12 mouse cellular contexts compared by ENCODE assay signal in the genomic region with DNA sequence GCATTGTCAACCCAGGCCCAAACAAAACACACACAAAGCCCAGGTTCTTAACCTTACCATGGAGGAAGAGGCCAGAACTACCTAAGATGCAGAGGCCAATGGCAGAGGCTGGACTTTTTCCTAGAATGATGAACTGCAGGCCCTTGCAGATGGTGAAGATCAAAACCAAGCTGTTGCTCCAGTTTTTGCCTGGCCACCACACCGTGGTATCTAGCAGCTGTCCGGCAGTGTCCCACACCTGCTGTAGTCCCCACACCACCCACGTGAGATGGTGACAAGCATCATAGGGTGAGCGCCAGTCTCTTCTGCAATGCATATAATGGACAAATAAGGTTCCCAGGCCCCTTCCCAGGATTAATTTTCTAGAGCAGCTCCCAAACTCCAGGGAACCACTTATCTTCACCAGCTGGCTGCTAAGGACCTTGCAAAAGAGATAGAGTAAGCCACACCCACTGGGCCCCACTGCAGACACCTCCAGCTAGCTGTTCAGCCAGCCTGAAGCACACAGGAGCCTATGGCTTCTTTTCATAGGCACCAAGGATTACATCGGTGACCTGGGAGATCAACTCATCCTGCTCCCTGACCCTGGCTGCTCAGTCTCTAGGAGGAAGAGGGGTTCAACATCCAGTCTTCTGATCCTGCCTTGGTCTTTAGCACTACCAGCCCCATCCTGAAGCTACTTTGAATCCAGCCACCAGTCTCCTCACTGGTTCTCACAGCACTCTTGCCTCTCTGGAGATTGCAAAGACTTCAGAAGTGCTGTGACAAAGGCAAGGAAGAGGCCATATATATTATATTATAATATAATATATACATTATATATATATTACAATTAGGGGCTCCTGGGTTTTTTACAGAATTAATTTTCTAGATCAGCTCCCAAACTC. TPM values are rescaled to one million over a fixed set of nuclear protein-coding genes. Genes with fewer than 3 reads are reported as not detected.
DNase-seq lines count a peak whose midpoint lies in the region; ATAC-seq and TF ChIP-seq lines count a peak whose summit lies in the region.
"Had no signal": no experiment of that assay in that cellular context is flagged by ENCODE, and none has a peak within 500 bp of the region (broad histone marks: within the 10 kb centered on the region; RNA-seq: fewer than 3 reads in every experiment).

No protein-coding gene starts in this region.

- H3K4me3 ChIP-seq in lung, embryonic 14.5 days (ENCODE audit: low read depth, low read length): peak overlapping the region; percentile 1; the same call in 1 of the 2 replicates
- peak overlapping the region; percentile 51 for H3K4me3 ChIP-seq in bone marrow, adult 2 months (replicated peaks; ENCODE audit: control insufficient read depth, low read depth, low read length)
- peak overlapping the region; percentile 75 for H3K4me3 ChIP-seq in erythroblast, embryonic 14.5 days (replicated peaks)
- H3K4me3 ChIP-seq: forebrain, embryonic 15.5 days had no signal

- no peak for TF ChIP-seq POLR2A in bone marrow, adult 2 months (IDR thresholded peaks at IDR 0.05; ENCODE audit: borderline replicate concordance, control insufficient read depth, low read depth, low read length)

- no peak overlapping the region; the same call in 1 of the 2 replicates for H3K9ac ChIP-seq in lung, embryonic 14.5 days
- H3K9ac ChIP-seq: forebrain, embryonic 15.5 days had no signal

- no peak overlapping the region for H3K27ac ChIP-seq in lung, embryonic 14.5 days (ENCODE audit: low read depth)
- H3K27ac ChIP-seq in bone marrow, adult 2 months (ENCODE audit: control insufficient read depth, insufficient read depth, low read depth, low read length, poor library complexity): peak overlapping the region; percentile 65
- H3K27ac ChIP-seq: forebrain, embryonic 15.5 days had no signal

- H3K4me2 ChIP-seq in lung, embryonic 14.5 days: no peak overlapping the region
- H3K4me2 ChIP-seq: forebrain, embryonic 15.5 days had no signal

- no peak for TF ChIP-seq CTCF in lung, embryonic 14.5 days (IDR thresholded peaks at IDR 0.05; ENCODE audit: low read depth)
- TF ChIP-seq CTCF in bone marrow, adult 2 months (IDR thresholded peaks at IDR 0.05; ENCODE audit: control insufficient read depth, insufficient read depth, low read length): no peak

- H3K4me1 ChIP-seq in lung, embryonic 14.5 days (ENCODE audit: insufficient read depth): peaks cover 13% of the 10 kb centered on the region
- H3K4me1 ChIP-seq in bone marrow, adult 2 months (ENCODE audit: control insufficient read depth, insufficient read depth, low read length): peaks cover 5% of the 10 kb centered on the region
- H3K4me1 ChIP-seq in erythroblast, embryonic 14.5 days (ENCODE audit: control insufficient read depth): peaks cover 87% of the 10 kb centered on the region

- H3K36me3 ChIP-seq in lung, embryonic 14.5 days (ENCODE audit: insufficient read depth): no peaks in the 10 kb centered on the region
- H3K36me3 ChIP-seq in erythroblast, embryonic 14.5 days (ENCODE audit: control insufficient read depth): peaks cover 38% of the 10 kb centered on the region
- H3K36me3 ChIP-seq: forebrain, embryonic 15.5 days had no signal

- DNase-seq in lung, embryonic 14.5 days: peak; percentile 19
- no peak for DNase-seq in lung, postnatal 4 days
- no peak for DNase-seq in embryo, embryonic 9.5 days (ENCODE audit: extremely low spot score)
- DNase-seq: adrenal gland, postnatal 14 days; cerebellum, adult 18-20 months; gastrocnemius, postnatal 36 days; kidney, adult 2 months had no signal

- no peak for ATAC-seq in lung, embryonic 14.5 days (ENCODE audit: insufficient read depth)
- ATAC-seq in megakaryocyte-erythroid progenitor cell, adult 5-6 weeks (replicated peaks; ENCODE audit: low FRiP score, low TSS enrichment, poor library complexity, severe bottlenecking): peak; percentile 81
- ATAC-seq in monocyte, adult 5-6 weeks (replicated peaks; ENCODE audit: insufficient number of reproducible peaks, low FRiP score, low TSS enrichment, poor library complexity, severe bottlenecking): no peak
- ATAC-seq: forebrain, embryonic 15.5 days had no signal

- H3K9me3 ChIP-seq in lung, embryonic 14.5 days (ENCODE audit: low read depth, low read length): no peaks in the 10 kb centered on the region
- no peaks in the 10 kb centered on the region for H3K9me3 ChIP-seq in erythroblast, embryonic 14.5 days (ENCODE audit: control insufficient read depth, low read length)
- H3K9me3 ChIP-seq: forebrain, embryonic 15.5 days had no signal

- no peaks in the 10 kb centered on the region for H3K27me3 ChIP-seq in lung, embryonic 14.5 days (ENCODE audit: insufficient read depth, low read length)
- H3K27me3 ChIP-seq in erythroblast, embryonic 14.5 days (ENCODE audit: control insufficient read depth): peaks cover 17% of the 10 kb centered on the region
- H3K27me3 ChIP-seq: forebrain, embryonic 15.5 days had no signal

- WGBS in lung, embryonic 14.5 days: 64% methylated on average over 5 of the region's 5 CpGs
- WGBS in bone marrow, adult 2 months: 76% methylated on average over 5 of the region's 5 CpGs

RNA-seq across cellular contexts. Expression of gene Lrpap1, which starts 55.6 kb away (rescaled TPM):
- polyA plus RNA-seq in lung, embryonic 14.5 days (2014; fragmentation: Nextera tagmentation; extraction: Ambion mirVana): 120 and 127 TPM in 2 replicates
- polyA plus RNA-seq in bone marrow, adult 2 months (2011; ENCODE audit: insufficient read depth, insufficient read length, low replicate concordance, missing spikeins): 17.8 and 21.7 TPM in 2 replicates
- polyA plus RNA-seq in erythroblast, embryonic 14.5 days (2012): 1.3 and 2.8 TPM in 2 replicates
- 22.9 and 26.7 TPM in 2 replicates for total RNA-seq in megakaryocyte-erythroid progenitor cell, adult 5-6 weeks (2014; fragmentation: Nextera tagmentation)
- total RNA-seq in megakaryocyte-erythroid progenitor cell, adult 5-6 weeks (2017): 42.8 and 51.0 TPM in 2 replicates
- total RNA-seq in monocyte, adult 5-6 weeks (2017): 61.2 to 83.5 TPM (median 62.8 TPM) in 3 replicates

Comparison
In these comparisons a context has a peak if more than half of its experiments do, and no peak if none do; other contexts are left out.
1. H3K4me3 ChIP-seq: peak in every context shown above with its lines; median percentile 75 in erythroblast, embryonic 14.5 days; 51 in bone marrow, adult 2 months; 1 in lung, embryonic 14.5 days.